Mouse (Mus musculus): ENCODE measurements at regions not wholly inside any gene's neighbourhood (a gene's known extent, or its start where the extent isn't known, plus 50 kb on each side); places are given as distances from the start of the nearest gene placed in this dataset.

DNA sequence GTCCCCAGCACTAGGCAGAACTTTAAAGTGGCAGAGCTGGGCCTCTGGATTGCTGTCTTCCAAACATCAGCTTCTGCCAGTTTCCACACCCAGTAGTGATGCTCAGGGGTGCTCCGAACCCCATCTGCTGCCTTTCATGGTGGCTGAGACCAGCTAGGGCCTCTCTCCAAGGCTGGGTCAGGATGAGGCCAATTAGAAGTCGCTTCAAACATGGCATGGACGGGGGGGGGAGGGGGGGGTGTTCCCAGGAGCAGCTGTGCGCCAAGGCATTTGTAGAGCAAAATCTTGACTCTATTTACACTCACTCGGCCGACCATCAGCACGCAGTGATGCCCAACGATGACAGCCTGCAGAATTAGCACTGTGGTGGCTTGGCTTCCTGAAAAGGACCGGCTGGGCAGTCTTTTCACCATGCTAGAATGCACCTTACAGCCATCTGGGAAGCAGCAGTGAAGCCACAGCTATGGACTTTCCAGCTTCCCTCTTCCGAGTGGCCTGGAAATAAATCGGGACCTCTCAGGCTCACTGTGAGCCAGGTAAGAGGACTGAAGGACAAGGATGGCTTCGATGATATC lies 73.7 kb upstream of the Msx1 start:
- DNase-seq (ENCODE audit: low spot score in 2 of 2), result no peak

- DNase-seq (ENCODE audit: low spot score in 2 of 2), result no peak
These were observed 73.1 kb upstream of the Msx1 start for GRCm38 (mm10) chr5:37897501-37897900.

GRCm38 (mm10) chr5:37895441-37896336 lies 71.3 kb upstream of the Msx1 start:
- peak in 1 of 2 experiments; percentile 11 for DNase-seq (ENCODE audit: low spot score in 2 of 2)

DNA sequence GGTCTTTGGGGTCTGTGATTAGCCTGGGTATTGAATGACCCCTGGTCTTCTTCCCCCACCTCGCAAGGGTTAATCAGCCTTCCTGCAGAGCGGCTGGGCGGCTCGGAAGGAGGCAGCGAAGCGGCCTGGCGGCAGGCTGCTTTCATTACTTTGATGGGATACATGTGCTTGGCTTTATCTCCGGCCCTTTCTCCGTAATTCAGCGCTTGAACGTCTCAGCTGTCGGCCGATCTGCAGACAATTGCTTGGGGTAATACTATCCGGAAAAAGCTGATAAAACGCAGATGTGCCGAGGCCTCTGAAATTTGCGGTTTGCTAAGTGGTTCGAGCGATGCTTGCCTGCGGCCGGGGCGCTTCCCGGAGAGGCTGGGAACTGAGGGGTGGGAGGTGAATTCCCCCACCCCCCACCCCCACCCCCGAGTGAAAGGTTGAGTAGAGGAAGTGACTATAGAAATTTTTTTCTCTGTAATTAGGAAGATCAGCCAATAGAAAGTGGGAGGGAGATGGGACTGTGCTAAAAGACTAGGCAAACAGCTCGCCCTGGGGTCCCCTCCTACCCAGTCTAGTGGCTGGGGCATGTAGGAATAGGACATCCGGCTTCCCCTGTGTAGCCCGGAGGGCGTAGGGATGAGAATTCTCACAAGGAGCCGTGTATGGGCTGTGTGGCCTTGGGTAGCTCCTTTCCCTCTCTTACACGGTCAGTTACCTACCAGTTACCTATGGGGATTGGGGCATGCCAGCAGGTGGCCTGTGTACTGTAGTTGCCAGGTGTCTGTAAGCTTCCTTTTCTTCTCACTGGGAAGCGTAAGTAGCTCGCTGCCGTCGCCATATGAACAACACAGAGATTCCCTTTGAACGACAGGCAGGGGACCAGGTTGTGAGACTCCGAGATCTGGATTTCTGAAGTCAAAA lies 69.5 kb upstream of the Msx1 start:
- DNase-seq (ENCODE audit: low spot score in 2 of 2), result no peak

- no peak for DNase-seq (ENCODE audit: low spot score in 2 of 2)
These were observed 66.3 kb upstream of the Msx1 start for GRCm38 (mm10) chr5:37890641-37891040.

- no peak for DNase-seq (ENCODE audit: low spot score in 2 of 2)
These were observed 55.4 kb upstream of the Msx1 start for GRCm38 (mm10) chr5:37879668-37880380.

DNA sequence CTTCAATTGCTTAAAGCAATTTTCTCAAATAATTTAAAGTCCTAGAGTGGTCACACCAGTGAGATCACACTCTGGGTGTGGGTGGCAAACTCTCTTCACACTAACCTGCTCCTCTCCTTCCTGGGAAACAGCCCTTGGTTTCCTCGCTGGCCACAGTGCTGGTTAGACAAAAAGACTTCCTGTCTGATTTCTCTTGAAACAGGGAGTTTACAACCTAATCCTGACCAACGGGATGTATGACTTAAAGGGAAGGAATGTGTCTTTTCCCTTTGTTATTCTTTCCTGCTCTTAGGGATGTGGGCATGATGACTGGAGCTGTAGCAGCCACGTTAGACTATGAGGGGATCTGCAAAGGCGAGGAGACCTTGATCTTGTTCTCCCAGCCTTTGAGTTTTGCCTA lies 51.9 kb upstream of the Msx1 start:
- no peak for DNase-seq (ENCODE audit: low spot score in 2 of 2)

DNA sequence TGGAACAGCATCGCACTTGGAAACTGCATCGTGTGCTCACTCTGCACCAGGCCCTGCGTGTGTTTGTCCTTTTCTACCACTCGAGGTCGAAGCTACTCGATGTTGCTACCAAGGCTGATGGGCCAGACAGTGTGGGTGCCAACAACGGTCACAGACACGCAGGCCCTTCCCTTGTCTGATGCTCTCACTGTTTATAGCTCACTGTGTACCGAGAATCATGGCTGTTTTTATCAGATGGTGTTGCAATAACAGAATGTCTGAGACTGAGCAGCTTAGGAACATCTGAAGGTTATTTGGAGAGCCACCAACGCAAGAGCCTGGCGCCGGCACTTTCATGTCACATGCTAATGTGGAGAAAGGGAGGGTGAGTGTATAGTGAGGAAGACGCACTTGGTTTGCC lies 51.1 kb upstream of the Msx1 start:
- DNase-seq (ENCODE audit: low spot score in 2 of 2), result peak in 1 of 2 experiments; percentile 16

DNA sequence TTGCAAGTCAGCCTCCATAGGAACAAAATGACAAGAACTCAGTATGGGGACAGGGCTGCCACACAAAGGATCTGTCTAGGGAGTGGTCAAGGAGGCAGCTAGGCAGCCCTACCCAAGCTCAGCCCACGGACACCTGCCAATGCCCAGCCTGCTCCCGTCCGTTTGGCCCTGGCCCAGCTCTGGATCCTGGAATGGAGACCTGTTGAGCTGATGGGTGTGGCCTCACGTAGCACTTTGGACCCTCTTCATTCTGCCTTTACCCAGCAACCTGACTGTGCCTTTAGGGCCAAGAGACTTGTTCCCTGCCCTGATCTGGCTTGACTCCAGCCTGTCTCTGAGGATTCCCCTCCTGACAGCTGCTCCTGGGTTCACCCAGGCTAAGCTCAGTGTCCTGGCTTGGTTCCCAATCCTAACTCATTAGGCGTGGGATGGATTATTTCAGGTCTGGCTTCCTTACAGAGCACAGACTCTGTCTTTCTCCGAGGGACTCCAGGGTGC lies 50.5 kb upstream of the Msx1 start:
- no peak for DNase-seq (ENCODE audit: low spot score in 2 of 2)

Data from frontal cortex, postnatal 36 days (tissue).